Mouse (Mus musculus) lung, embryonic 15.5 days (tissue): ENCODE data around the gene Trip6. TPM values are rescaled to one million over a fixed set of nuclear protein-coding genes. Genes with fewer than 3 reads are reported as not detected.
A peak's percentile ranks its signal among the peaks of the same experiment; 100 is the strongest.
"Not testable (repeated sequence)": the region's sequence is repeated elsewhere in the genome, so short reads cannot be mapped to it uniquely, and the experiment has no call there.

Experiments
- ATAC-seq: fragments of 200-750 bp; cut with Nextera tagmentation; 2 replicates; pipeline ENCODE4 v1.8.0; 2017; ENCODE audit warnings: moderate number of reproducible peaks, borderline replicate concordance; ENCODE audit not compliant: low FRiP score, low TSS enrichment; ENCODE audit errors: extremely low read depth
- H3K27ac ChIP-seq: fragments of 300-500 bp; sonication (generic); 2 replicates; pipeline ENCODE4 v1.5.1; 2015; ENCODE audit warnings: moderate library complexity, mild to moderate bottlenecking, inconsistent platforms
- H3K27me3 ChIP-seq: fragments of 300-500 bp; sonication (generic); 2 replicates; pipeline ENCODE4 v1.6.1; 2015; ENCODE audit warnings: inconsistent platforms
- H3K36me3 ChIP-seq: fragments of 300-500 bp; sonication (generic); 2 replicates; pipeline ENCODE4 v1.6.1; 2015; ENCODE audit warnings: inconsistent platforms
- H3K4me1 ChIP-seq: fragments of 300-500 bp; sonication (generic); 2 replicates; pipeline ENCODE4 v1.6.1; 2015; ENCODE audit warnings: inconsistent platforms
- H3K4me2 ChIP-seq: fragments of 300-500 bp; sonication (generic); 2 replicates; pipeline ENCODE4 v1.6.1; 2015; ENCODE audit warnings: inconsistent platforms, mild to moderate bottlenecking, moderate library complexity
- H3K4me3 ChIP-seq: fragments of 300-500 bp; sonication (generic); 2 replicates; pipeline ENCODE4 v1.5.1; 2015; ENCODE audit warnings: mild to moderate bottlenecking, inconsistent platforms
- H3K9ac ChIP-seq: fragments of 300-500 bp; sonication (generic); 2 replicates; pipeline ENCODE4 v1.6.1; 2015; ENCODE audit warnings: inconsistent platforms
- H3K9me3 ChIP-seq: fragments of 300-500 bp; sonication (generic); 2 replicates; pipeline ENCODE4 v1.6.1; 2016; ENCODE audit warnings: inconsistent platforms
- WGBS: fragments of 180-500 bp; shearing (Covaris S2); methylation state at CpG from one replicate; pipeline ENCODE4 v1.1.7; 2015; 5-methylcytosine and 5-hydroxymethylcytosine counted together
- microRNA-seq: library from miRNA; unstranded; fragments of <30 nt; microRNA quantifications from one replicate; pipeline ENCODE4, GENCODE M21; 2016
- polyA plus RNA-seq: library from polyadenylated mRNA; unstranded; fragments of >200 nt; fragmentation: Nextera tagmentation; extraction: Ambion mirVana; gene quantifications from 2 replicates; pipeline ENCODE4 v1.2.1, GENCODE M21; 2015

Gene Trip6
- polyA plus RNA-seq, 1 experiment from 2014 or later: 96.3 TPM

- Histone ChIP-seq H3K4me3 (no peak overlapping the region), H3K4me2 (no peak overlapping the region), H3K9ac (no peak overlapping the region), H3K27ac (no peak overlapping the region), H3K36me3 (no peaks in the 10 kb centered on the region), H3K27me3 (peaks cover 34% of the 10 kb centered on the region), H3K9me3 (no peaks in the 10 kb centered on the region), H3K4me1 (peaks cover 25% of the 10 kb centered on the region)
- WGBS: 61% methylated on average over 5 of the region's 5 CpGs
- no peak for ATAC-seq
These were observed 29.2 kb downstream of the Trip6 start for GRCm38 (mm10) chr5:137285045-137285444.

DNA sequence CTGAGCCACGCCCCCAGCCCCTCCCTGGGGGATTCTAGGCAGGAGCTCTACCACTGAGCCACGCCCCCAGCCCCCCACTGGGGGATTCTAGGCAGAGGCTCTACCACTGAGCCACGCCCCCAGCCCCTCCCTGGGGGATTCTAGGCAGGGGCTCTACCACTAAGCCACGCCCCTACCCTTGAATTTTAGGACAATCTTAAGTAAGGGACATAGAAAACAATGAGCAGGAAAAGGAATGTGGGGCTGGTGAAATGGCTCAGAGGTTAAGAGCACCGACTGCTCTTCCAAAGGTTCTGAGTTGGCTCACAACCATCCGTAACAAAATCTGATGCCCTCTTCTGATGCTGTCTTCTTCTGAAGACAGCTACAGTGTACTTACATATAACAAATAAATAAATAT is 29.8 kb downstream of the Trip6 start:
- H3K27ac ChIP-seq, H3K9me3 ChIP-seq, H3K9ac ChIP-seq, H3K4me2 ChIP-seq, H3K36me3 ChIP-seq, H3K4me3 ChIP-seq, ATAC-seq: not testable (repeated sequence)
- peaks cover 28% of the 10 kb centered on the region for H3K27me3 ChIP-seq
- WGBS: 79% methylated on average over 5 of the region's 6 CpGs
- H3K4me1 ChIP-seq: peaks cover 24% of the 10 kb centered on the region

- H3K4me1 ChIP-seq: no peaks in the 10 kb centered on the region
- no peak overlapping the region for H3K9ac ChIP-seq
- H3K4me2 ChIP-seq: no peak overlapping the region
- no peak overlapping the region for H3K27ac ChIP-seq
- no peaks in the 10 kb centered on the region for H3K9me3 ChIP-seq
- H3K27me3 ChIP-seq: no peaks in the 10 kb centered on the region
- WGBS: 41% methylated on average over 18 of the region's 18 CpGs
- no peaks in the 10 kb centered on the region for H3K36me3 ChIP-seq
- ATAC-seq: no peak
- no peak overlapping the region for H3K4me3 ChIP-seq
These were observed 36.6 kb downstream of the Trip6 start for GRCm38 (mm10) chr5:137277360-137278342.

DNA sequence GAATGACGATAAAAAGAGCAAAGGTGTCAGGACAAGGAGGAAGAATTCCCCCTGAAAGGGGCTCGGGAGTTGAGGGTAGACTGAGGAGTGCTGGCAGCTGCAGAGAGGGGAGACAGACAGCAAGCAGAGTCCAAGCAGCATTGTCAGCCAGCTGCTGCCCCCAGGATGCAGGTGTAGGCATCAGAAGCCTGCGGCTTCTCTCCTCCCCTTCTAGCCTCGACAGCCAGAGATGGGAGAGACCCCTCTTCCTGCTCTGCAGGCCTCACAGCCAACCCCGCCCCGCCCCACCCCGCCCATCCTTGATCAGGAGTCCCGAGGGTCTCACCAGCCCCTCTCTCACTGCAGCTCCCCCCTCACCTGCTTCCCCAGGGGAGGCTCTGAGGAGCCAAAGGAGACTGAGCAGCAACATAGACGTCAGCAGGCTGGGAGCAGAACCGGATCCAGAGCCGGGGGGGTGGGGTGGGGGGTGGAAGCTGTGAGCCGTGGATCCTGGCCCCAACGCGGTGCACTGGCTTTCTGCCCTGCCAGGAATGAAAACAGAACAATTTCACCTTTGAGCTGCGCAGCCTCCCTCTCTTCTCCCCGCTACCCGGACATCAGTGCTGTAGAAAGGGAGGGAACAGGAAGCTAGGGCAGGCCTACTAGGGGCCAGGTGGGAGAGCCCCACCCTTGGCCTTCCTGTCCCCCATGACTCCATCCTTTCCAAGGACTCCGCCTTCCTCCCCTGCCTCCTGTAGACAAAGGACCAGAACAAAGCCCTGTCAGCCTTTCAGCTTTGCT is 45.9 kb downstream of the Trip6 start:
- no peaks in the 10 kb centered on the region for H3K27me3 ChIP-seq
- no peak overlapping the region for H3K9ac ChIP-seq
- H3K27ac ChIP-seq: no peak overlapping the region
- H3K9me3 ChIP-seq: no peaks in the 10 kb centered on the region
- H3K36me3 ChIP-seq: no peaks in the 10 kb centered on the region
- peak overlapping the region; percentile 22; the same call in 1 of the 2 replicates for H3K4me2 ChIP-seq
- WGBS: 20% methylated on average over 14 of the region's 18 CpGs
- H3K4me3 ChIP-seq: peak overlapping the region; percentile 3; the same call in 1 of the 2 replicates
- H3K4me1 ChIP-seq: no peaks in the 10 kb centered on the region
- no peak for ATAC-seq

DNA sequence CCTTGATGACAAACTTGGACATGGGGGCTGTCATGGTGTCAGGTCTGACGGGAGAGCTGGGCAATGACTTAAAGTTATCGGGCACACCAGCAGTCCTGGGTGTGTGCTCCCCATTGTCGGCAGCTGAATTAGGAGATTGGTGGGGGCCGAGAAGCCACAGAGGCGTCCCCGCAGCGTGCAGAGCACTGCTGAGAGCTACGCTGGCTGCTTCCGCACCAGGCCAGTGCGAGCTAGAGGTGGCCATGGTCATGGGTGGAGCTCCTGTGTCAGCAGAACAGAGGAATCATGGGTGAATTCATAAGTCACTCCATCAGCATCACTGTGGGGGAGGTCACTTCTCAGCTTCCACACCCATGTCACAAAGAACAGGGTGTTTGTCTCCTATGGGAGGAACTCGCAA is 49.4 kb downstream of the Trip6 start:
- H3K36me3 ChIP-seq: no peaks in the 10 kb centered on the region
- no peak overlapping the region for H3K4me2 ChIP-seq
- H3K4me1 ChIP-seq: no peaks in the 10 kb centered on the region
- no peak overlapping the region for H3K9ac ChIP-seq
- H3K27ac ChIP-seq: no peak overlapping the region
- 85% methylated on average over 11 of the region's 11 CpGs for WGBS
- no peak overlapping the region for H3K4me3 ChIP-seq
- no peaks in the 10 kb centered on the region for H3K27me3 ChIP-seq
- H3K9me3 ChIP-seq: no peaks in the 10 kb centered on the region
- ATAC-seq: no peak

- H3K27ac ChIP-seq: no peak overlapping the region
- H3K4me3 ChIP-seq: no peak overlapping the region
- no peaks in the 10 kb centered on the region for H3K27me3 ChIP-seq
- H3K9me3 ChIP-seq: no peaks in the 10 kb centered on the region
- H3K4me1 ChIP-seq: no peaks in the 10 kb centered on the region
- WGBS: 70% methylated on average over 14 of the region's 14 CpGs
- no peak overlapping the region for H3K4me2 ChIP-seq
- H3K36me3 ChIP-seq: no peaks in the 10 kb centered on the region
- ATAC-seq: no peak
- no peak overlapping the region for H3K9ac ChIP-seq
These were observed 50.1 kb downstream of the Trip6 start for GRCm38 (mm10) chr5:137263897-137264720.

Small RNA genes within 50 kb of the gene (microRNA-seq; reads per million reads assigned to microRNA genes)
- gene Mir7036 (not detected), gene Mir8116 (not detected)

Other genes with a start within 250 kb of the Trip6 start
- 0.86 TPM in 2 replicates for gene Serpine1, start 242.1 kb downstream of the Trip6 start, polyA plus RNA-seq
- gene Trim56, start 198.2 kb downstream of the Trip6 start, polyA plus RNA-seq: 9.8 and 10.5 TPM in 2 replicates
- gene Muc3, start 165.1 kb downstream of the Trip6 start, polyA plus RNA-seq: not detected in 2 replicates
- 0.20 TPM in 1 of 2 replicates, not detected in the other for gene Muc3a, start 102.0 kb downstream of the Trip6 start, polyA plus RNA-seq
- gene Ache, start 26.9 kb downstream of the Trip6 start, polyA plus RNA-seq: 1.8 and 3.9 TPM in 2 replicates
- gene Ufsp1, start 19.8 kb downstream of the Trip6 start, polyA plus RNA-seq: 5.3 and 5.8 TPM in 2 replicates
- gene Srrt, start 6.7 kb downstream of the Trip6 start, polyA plus RNA-seq: 145 and 155 TPM in 2 replicates
- gene Slc12a9, start 19.2 kb upstream of the Trip6 start, polyA plus RNA-seq: 12.0 and 13.0 TPM in 2 replicates
- 57.5 and 58.9 TPM in 2 replicates for gene Ephb4, start 35.7 kb upstream of the Trip6 start, polyA plus RNA-seq
- gene Zan, start 162.7 kb upstream of the Trip6 start, polyA plus RNA-seq: 0.26 and 0.35 TPM in 2 replicates
- gene Pop7, start 188.1 kb upstream of the Trip6 start, polyA plus RNA-seq: 54.1 and 58.4 TPM in 2 replicates
- 11.8 and 12.1 TPM in 2 replicates for gene Gigyf1, start 204.1 kb upstream of the Trip6 start, polyA plus RNA-seq
- gene Epo, start 218.8 kb upstream of the Trip6 start, polyA plus RNA-seq: 0.55 and 0.66 TPM in 2 replicates
- 414 and 437 TPM in 2 replicates for gene Gnb2, start 219.1 kb upstream of the Trip6 start, polyA plus RNA-seq
- 0.24 and 0.71 TPM in 2 replicates for gene Actl6b, start 239.1 kb upstream of the Trip6 start, polyA plus RNA-seq